Mouse (Mus musculus) MEL (cell line): ENCODE results near the gene Btbd11. TPM values are rescaled to one million over a fixed set of nuclear protein-coding genes. Genes with fewer than 3 reads are reported as not detected.

ENCODE experiments used
- DNase-seq: peaks from one replicate; pipeline ENCODE4 v3.0.0; 2011; ENCODE audit warnings: low read depth, low spot score
- H3K27ac ChIP-seq: 2 replicates; pipeline ENCODE4 v1.5.1; 2012; ENCODE audit warnings: low read depth, mild to moderate bottlenecking, control low read depth, low read length, moderate library complexity; ENCODE audit not compliant: control insufficient read depth
- H3K27me3 ChIP-seq, 2 experiments: fragments of 150-350 bp in 1 of 2; sonication (generic) in 1 of 2; 2 replicates each; pipeline ENCODE4 v1.6.1; 2012; ENCODE audit warnings: low read length in 2 of 2, mild to moderate bottlenecking in 2 of 2, improper control_type of control experiment in 1 of 2, moderate library complexity in 1 of 2; ENCODE audit not compliant: insufficient read depth in 2 of 2, control insufficient read depth in 1 of 2
- H3K36me3 ChIP-seq, 2 experiments: 2 replicates each; pipeline ENCODE4 v1.6.1; 2012 to 2014; ENCODE audit warnings: low read length in 2 of 2, improper control_type of control experiment in 1 of 2, inconsistent platforms in 1 of 2, mild to moderate bottlenecking in 1 of 2; ENCODE audit not compliant: insufficient read depth in 2 of 2, control insufficient read depth in 1 of 2
- H3K4me1 ChIP-seq, 2 experiments: fragments of 150-350 bp in 1 of 2; sonication (generic) in 1 of 2; 2 replicates each; pipeline ENCODE4 v1.6.1; 2012; ENCODE audit warnings: low read length in 2 of 2, improper control_type of control experiment in 1 of 2, mild to moderate bottlenecking in 1 of 2; ENCODE audit not compliant: insufficient read depth in 2 of 2, control insufficient read depth in 1 of 2
- H3K4me3 ChIP-seq, 2 experiments: fragments of 150-350 bp in 1 of 2; sonication (generic) in 1 of 2; 2 replicates each; pipeline ENCODE4 v1.5.1; 2012; ENCODE audit warnings: low read depth in 2 of 2, low read length in 2 of 2, mild to moderate bottlenecking in 2 of 2, moderate library complexity in 2 of 2, control low read depth in 1 of 2, improper control_type of control experiment in 1 of 2; ENCODE audit not compliant: control insufficient read depth in 1 of 2, insufficient read depth in 1 of 2
- H3K79me2 ChIP-seq: 2 replicates; pipeline ENCODE4 v1.6.1; 2012; ENCODE audit warnings: mild to moderate bottlenecking, low read length, moderate library complexity; ENCODE audit not compliant: control insufficient read depth, poor library complexity, insufficient read depth
- H3K9ac ChIP-seq: 2 replicates; pipeline ENCODE4 v1.6.1; 2012; ENCODE audit warnings: low read depth, mild to moderate bottlenecking, control low read depth, low read length, moderate library complexity; ENCODE audit not compliant: control insufficient read depth, poor library complexity, severe bottlenecking
- H3K9me3 ChIP-seq: fragments of 150-350 bp; sonication (generic); replicated peaks from 2 replicates; pipeline ENCODE4 v1.6.1; 2012; ENCODE audit warnings: mild to moderate bottlenecking, low read length, improper control_type of control experiment, moderate library complexity; ENCODE audit not compliant: insufficient read depth
- CHD1 ChIP-seq: IDR thresholded peaks from 2 replicates; pipeline ENCODE4 v1.6.1; 2012; ENCODE audit warnings: low read depth, mild to moderate bottlenecking, inconsistent platforms, low read length, improper control_type of control experiment
- CHD2 ChIP-seq: IDR thresholded peaks from 2 replicates; pipeline ENCODE4 v1.6.1; 2011; ENCODE audit warnings: low read length, improper control_type of control experiment
- CTCF ChIP-seq, 3 experiments: IDR thresholded peaks in 2 of 3; conservative IDR thresholded peaks in 1 of 3; 2 replicates each; pipeline ENCODE4 v1.5.1; 2011 to 2012; ENCODE audit warnings: low read length in 3 of 3, low read depth in 2 of 3, mild to moderate bottlenecking in 2 of 3, improper control_type of control experiment in 1 of 3, inconsistent platforms in 1 of 3, mixed read lengths in 1 of 3, moderate library complexity in 1 of 3; ENCODE audit not compliant: control insufficient read depth in 1 of 3, insufficient read depth in 1 of 3, poor library complexity in 1 of 3, severe bottlenecking in 1 of 3
- E2F4 ChIP-seq: IDR thresholded peaks from 2 replicates; pipeline ENCODE4 v1.6.1; 2011; ENCODE audit warnings: low read depth, low read length, improper control_type of control experiment, borderline replicate concordance
- ELF1 ChIP-seq: IDR thresholded peaks from 2 replicates; pipeline ENCODE4 v1.6.1; 2014; ENCODE audit warnings: low read depth, mild to moderate bottlenecking, inconsistent platforms, low read length, improper control_type of control experiment, moderate library complexity
- EP300 ChIP-seq, 2 experiments: IDR thresholded peaks; 2 replicates each; pipeline ENCODE4 v1.6.1; 2011; ENCODE audit warnings: improper control_type of control experiment in 2 of 2, low read length in 2 of 2, low read depth in 1 of 2, mild to moderate bottlenecking in 1 of 2
- ETS1 ChIP-seq: IDR thresholded peaks from 2 replicates; pipeline ENCODE4 v1.6.1; 2012; ENCODE audit warnings: low read depth, mild to moderate bottlenecking, inconsistent platforms, low read length, improper control_type of control experiment, moderate library complexity
- GABPA ChIP-seq: IDR thresholded peaks from 2 replicates; pipeline ENCODE4 v1.6.1; 2012; ENCODE audit warnings: low read depth, mild to moderate bottlenecking, inconsistent platforms, low read length, improper control_type of control experiment, moderate library complexity
- GATA1 ChIP-seq: IDR thresholded peaks from 2 replicates; pipeline ENCODE4 v1.6.1; 2011; ENCODE audit warnings: low read depth, low read length, improper control_type of control experiment
- HCFC1 ChIP-seq: IDR thresholded peaks from 2 replicates; pipeline ENCODE4 v1.6.1; 2012; ENCODE audit warnings: low read depth, mild to moderate bottlenecking, inconsistent platforms, low read length, improper control_type of control experiment, moderate library complexity
- JUND ChIP-seq: IDR thresholded peaks from 2 replicates; pipeline ENCODE4 v1.6.1; 2011; ENCODE audit warnings: low read depth, mild to moderate bottlenecking, improper control_type of control experiment, low read length
- KAT2A ChIP-seq: conservative IDR thresholded peaks from 2 replicates; pipeline ENCODE4 v1.6.1; 2012; ENCODE audit warnings: low read depth, low read length, improper control_type of control experiment, inconsistent platforms
- MAFK ChIP-seq: IDR thresholded peaks from 2 replicates; pipeline ENCODE4 v1.6.1; 2011; ENCODE audit warnings: low read depth, mild to moderate bottlenecking, low read length, improper control_type of control experiment, borderline replicate concordance
- MAZ ChIP-seq: IDR thresholded peaks from 2 replicates; pipeline ENCODE4 v1.6.1; 2012; ENCODE audit warnings: low read depth, mild to moderate bottlenecking, inconsistent platforms, low read length, improper control_type of control experiment
- MEF2A ChIP-seq: IDR thresholded peaks from 2 replicates; pipeline ENCODE4 v1.6.1; 2014; ENCODE audit warnings: low read depth, mild to moderate bottlenecking, inconsistent platforms, low read length, improper control_type of control experiment; ENCODE audit not compliant: poor library complexity, insufficient replicate concordance, severe bottlenecking; ENCODE audit errors: extremely low read depth
- MYB ChIP-seq: IDR thresholded peaks from 2 replicates; pipeline ENCODE4 v1.6.1; 2011; ENCODE audit warnings: mild to moderate bottlenecking, low read depth, low read length, improper control_type of control experiment
- MYC ChIP-seq: IDR thresholded peaks from 2 replicates; pipeline ENCODE4 v1.6.1; 2011; ENCODE audit warnings: low read depth, mild to moderate bottlenecking, low read length, improper control_type of control experiment, moderate library complexity
- NELFE ChIP-seq: IDR thresholded peaks from 2 replicates; pipeline ENCODE4 v1.6.1; 2011; ENCODE audit warnings: low read depth, low read length, improper control_type of control experiment
- POLR2A ChIP-seq, 2 experiments: IDR thresholded peaks; 2 replicates each; pipeline ENCODE4 v1.6.1; 2011 to 2012; ENCODE audit warnings: low read length in 2 of 2, mild to moderate bottlenecking in 2 of 2, control low read depth in 1 of 2, improper control_type of control experiment in 1 of 2, low read depth in 1 of 2, moderate library complexity in 1 of 2; ENCODE audit not compliant: control insufficient read depth in 1 of 2, insufficient read depth in 1 of 2, poor library complexity in 1 of 2
- POLR2AphosphoS5 ChIP-seq: IDR thresholded peaks from 2 replicates; pipeline ENCODE4 v1.6.1; 2012; ENCODE audit warnings: low read depth, borderline replicate concordance, mild to moderate bottlenecking, inconsistent platforms, low read length, moderate library complexity, mixed read lengths
- RAD21 ChIP-seq: IDR thresholded peaks from 2 replicates; pipeline ENCODE4 v1.6.1; 2011; ENCODE audit warnings: mild to moderate bottlenecking, low read depth, low read length, improper control_type of control experiment
- RCOR1 ChIP-seq: IDR thresholded peaks from 2 replicates; pipeline ENCODE4 v1.6.1; 2012; ENCODE audit warnings: low read depth, mild to moderate bottlenecking, inconsistent platforms, low read length, improper control_type of control experiment
- SIN3A ChIP-seq: IDR thresholded peaks from 2 replicates; pipeline ENCODE4 v1.6.1; 2012; ENCODE audit warnings: low read length, improper control_type of control experiment, inconsistent platforms
- SMC3 ChIP-seq: IDR thresholded peaks from 2 replicates; pipeline ENCODE4 v1.6.1; 2011; ENCODE audit warnings: low read depth, low read length, improper control_type of control experiment
- TAL1 ChIP-seq: IDR thresholded peaks from 2 replicates; pipeline ENCODE4 v1.6.1; 2012; ENCODE audit warnings: mild to moderate bottlenecking, inconsistent platforms, low read length, moderate library complexity, mixed read lengths
- TBP ChIP-seq: IDR thresholded peaks from 2 replicates; pipeline ENCODE4 v1.8.0; 2011; ENCODE audit warnings: low read depth, low read length, improper control_type of control experiment
- ZC3H11A ChIP-seq: IDR thresholded peaks from 2 replicates; pipeline ENCODE4 v1.6.1; 2012; ENCODE audit warnings: low read depth, mild to moderate bottlenecking, inconsistent platforms, low read length, improper control_type of control experiment
- ZKSCAN1 ChIP-seq: IDR thresholded peaks from 2 replicates; pipeline ENCODE4 v1.6.1; 2012; ENCODE audit warnings: low read depth, mild to moderate bottlenecking, inconsistent platforms, low read length, improper control_type of control experiment, moderate library complexity
- ZMIZ1 ChIP-seq: IDR thresholded peaks from 2 replicates; pipeline ENCODE4 v1.6.1; 2012; ENCODE audit warnings: low read depth, mild to moderate bottlenecking, inconsistent platforms, low read length, improper control_type of control experiment, moderate library complexity
- ZNF384 ChIP-seq: IDR thresholded peaks from 2 replicates; pipeline ENCODE4 v1.6.1; 2012; ENCODE audit warnings: low read depth, mild to moderate bottlenecking, inconsistent platforms, low read length, improper control_type of control experiment
- polyA plus RNA-seq, 2 experiments: library from polyadenylated mRNA; stranded (reverse) in 1 of 2; unstranded in 1 of 2; fragments of >175 nt in 1 of 2; fragments of >200 nt in 1 of 2; gene quantifications; 2 replicates each; pipeline versions ENCODE4 v1.2.1 to v1.2.4; 2012; ENCODE audit warnings: low replicate concordance in 2 of 2, low read depth in 1 of 2; ENCODE audit not compliant: insufficient read length in 2 of 2, insufficient read depth in 1 of 2, missing spikeins in 1 of 2
- total RNA-seq: library from RNA; depleted of rRNA; stranded (reverse); fragments of 300-350 nt; gene quantifications from 2 replicates; pipeline ENCODE4 v1.2.3, GENCODE M21; 2012

Gene Btbd11
- total and polyA plus RNA-seq, 3 experiments = not detected

- no peak overlapping the region for H3K4me3 ChIP-seq
- no peaks in the 10 kb centered on the region for H3K9me3 ChIP-seq
- H3K4me1 ChIP-seq = no peaks in the 10 kb centered on the region
- no peaks in the 10 kb centered on the region for H3K27me3 ChIP-seq
- DNase-seq = no peak
- H3K79me2 ChIP-seq = no peaks in the 10 kb centered on the region
- no peak overlapping the region for H3K9ac ChIP-seq
- no peaks in the 10 kb centered on the region for H3K36me3 ChIP-seq
- H3K27ac ChIP-seq = no peak overlapping the region
- no peak for TF ChIP-seq CTCF (IDR thresholded peaks at IDR 0.05 in 2 of 3, conservative IDR thresholded peaks at IDR 0.05 in 1 of 3; ENCODE audit: control insufficient read depth in 1 of 3, insufficient read depth in 1 of 3, low read depth in 2 of 3, low read length in 3 of 3, poor library complexity in 1 of 3, severe bottlenecking in 1 of 3)
- no peak for TF ChIP-seq MYB
- no peak for TF ChIP-seq ZMIZ1
- TF ChIP-seq ZKSCAN1 = no peak
- TF ChIP-seq JUND = no peak
- TF ChIP-seq MAFK = no peak
- no peak for TF ChIP-seq MAZ
- TF ChIP-seq GABPA = no peak
- no peak for TF ChIP-seq HCFC1
- no peak for TF ChIP-seq ELF1
- TF ChIP-seq SMC3 = no peak
- no peak for TF ChIP-seq MYC
- no peak for TF ChIP-seq EP300 (IDR thresholded peaks at IDR 0.05; ENCODE audit: low read depth in 1 of 2, low read length in 2 of 2)
- TF ChIP-seq KAT2A = no peak
- TF ChIP-seq TAL1 = no peak
- TF ChIP-seq ZNF384 = no peak
Observed at GRCm38 (mm10) chr10:85475642-85476345, 89.2 kb downstream of the Btbd11 start.

- Histone ChIP-seq H3K27me3 (no peaks in the 10 kb centered on the region), H3K9ac (no peak overlapping the region), H3K79me2 (no peaks in the 10 kb centered on the region), H3K4me1 (no peaks in the 10 kb centered on the region), H3K36me3 (no peaks in the 10 kb centered on the region), H3K27ac (no peak overlapping the region), H3K4me3 (no peak overlapping the region), H3K9me3 (no peaks in the 10 kb centered on the region)
- DNase-seq = no peak
- no peak for TF ChIP-seq ZKSCAN1
- no peak for TF ChIP-seq POLR2A (IDR thresholded peaks at IDR 0.05; ENCODE audit: control insufficient read depth in 1 of 2, insufficient read depth in 1 of 2, low read depth in 1 of 2, low read length in 2 of 2, poor library complexity in 1 of 2)
- no peak for TF ChIP-seq NELFE
- no peak for TF ChIP-seq CHD2
- no peak for TF ChIP-seq POLR2AphosphoS5
- no peak for TF ChIP-seq ZNF384
- no peak for TF ChIP-seq RAD21
- no peak for TF ChIP-seq RCOR1
- no peak for TF ChIP-seq ETS1
- TF ChIP-seq CHD1 = no peak
- no peak for TF ChIP-seq E2F4
- TF ChIP-seq ZC3H11A = no peak
- TF ChIP-seq MEF2A = no peak
- no peak for TF ChIP-seq GATA1
- TF ChIP-seq EP300 (IDR thresholded peaks at IDR 0.05; ENCODE audit: low read depth in 1 of 2, low read length in 2 of 2) = no peak
- TF ChIP-seq TBP = no peak
- TF ChIP-seq GABPA = no peak
- TF ChIP-seq SIN3A = no peak
- TF ChIP-seq, all 39 proteins: peak for 0
Observed at GRCm38 (mm10) chr10:85479959-85480625, 93.5 kb downstream of the Btbd11 start.
